Mouse (Mus musculus) CH12.LX (cell line): ENCODE measurements around the gene Btbd16. TPM values are rescaled to one million over a fixed set of nuclear protein-coding genes. Genes with fewer than 3 reads are reported as not detected.

ENCODE experiments used
- DNase-seq: peaks from one replicate; pipeline ENCODE4 v3.0.0-alpha.2; 2013; ENCODE audit errors: extremely low read depth
- H3K27ac ChIP-seq: 2 replicates; pipeline ENCODE4 v1.5.1; 2012; ENCODE audit warnings: low read depth, mild to moderate bottlenecking, control low read depth, moderate library complexity; ENCODE audit not compliant: insufficient read depth
- H3K27me3 ChIP-seq: replicated peaks from 2 replicates; pipeline ENCODE3; 2012; ENCODE audit warnings: inconsistent platforms
- H3K36me3 ChIP-seq, 2 experiments: replicated peaks in 1 of 2; 2 replicates each; pipeline versions ENCODE3 to v1.6.1; 2012; ENCODE audit warnings: inconsistent platforms in 1 of 2, low read length in 1 of 2, mild to moderate bottlenecking in 1 of 2, mixed read lengths in 1 of 2, moderate library complexity in 1 of 2; ENCODE audit not compliant: control insufficient read depth in 1 of 2, insufficient read depth in 1 of 2
- H3K4me1 ChIP-seq, 2 experiments: 2 replicates each; pipeline ENCODE4 v1.6.1; 2012; ENCODE audit warnings: inconsistent platforms in 1 of 2, moderate library complexity in 1 of 2; ENCODE audit not compliant: insufficient read depth in 2 of 2, control insufficient read depth in 1 of 2
- H3K4me2 ChIP-seq: 2 replicates; pipeline ENCODE4 v1.6.1; 2012; ENCODE audit warnings: low read depth, mild to moderate bottlenecking, control low read depth; ENCODE audit not compliant: poor library complexity, insufficient read depth, severe bottlenecking
- H3K4me3 ChIP-seq, 3 experiments: fragments of 150-350 bp in 1 of 3; sonication (generic) in 1 of 3; replicated peaks in 1 of 3; 2 replicates each; pipeline versions ENCODE3 to v1.5.1; 2011 to 2012; ENCODE audit warnings: low read depth in 2 of 3, low read length in 2 of 3, mild to moderate bottlenecking in 2 of 3, moderate library complexity in 2 of 3, control low read depth in 1 of 3, improper control_type of control experiment in 1 of 3, inconsistent platforms in 1 of 3, mixed read lengths in 1 of 3; ENCODE audit not compliant: poor library complexity in 1 of 3
- H3K79me2 ChIP-seq: replicated peaks from 2 replicates; pipeline ENCODE4 v1.6.1; 2012; ENCODE audit warnings: mild to moderate bottlenecking, moderate library complexity; ENCODE audit not compliant: control insufficient read depth, poor library complexity, insufficient read depth, severe bottlenecking; ENCODE audit errors: extremely low read depth
- H3K9ac ChIP-seq: 2 replicates; pipeline ENCODE4 v1.6.1; 2012; ENCODE audit warnings: low read depth, mild to moderate bottlenecking, control low read depth, moderate library complexity; ENCODE audit not compliant: insufficient read depth
- H3K9me3 ChIP-seq: replicated peaks from 2 replicates; pipeline ENCODE3; 2012; ENCODE audit warnings: low read length, inconsistent platforms, mixed read lengths
- BHLHE40 ChIP-seq: IDR thresholded peaks from 2 replicates; pipeline ENCODE4 v1.6.1; 2011; ENCODE audit warnings: mild to moderate bottlenecking, low read depth, low read length, improper control_type of control experiment
- CTCF ChIP-seq, 2 experiments: IDR thresholded peaks in 1 of 2; conservative IDR thresholded peaks in 1 of 2; 2 replicates each; pipeline ENCODE4 v1.5.1; 2011 to 2012; ENCODE audit warnings: low read depth in 2 of 2, low read length in 2 of 2, improper control_type of control experiment in 1 of 2, inconsistent platforms in 1 of 2, mild to moderate bottlenecking in 1 of 2, moderate library complexity in 1 of 2
- ETS1 ChIP-seq: conservative IDR thresholded peaks from 2 replicates; pipeline ENCODE4 v1.6.1; 2012; ENCODE audit warnings: low read depth, mild to moderate bottlenecking, inconsistent platforms, low read length, improper control_type of control experiment, moderate library complexity
- GABPA ChIP-seq: IDR thresholded peaks from 2 replicates; pipeline ENCODE4 v1.6.1; 2012; ENCODE audit warnings: low read depth, low read length, improper control_type of control experiment, inconsistent platforms; ENCODE audit not compliant: insufficient replicate concordance
- HCFC1 ChIP-seq: IDR thresholded peaks from 2 replicates; pipeline ENCODE4 v1.6.1; 2012; ENCODE audit warnings: low read depth, mild to moderate bottlenecking, inconsistent platforms, low read length, improper control_type of control experiment
- JUN ChIP-seq: IDR thresholded peaks from 2 replicates; pipeline ENCODE4 v1.6.1; 2011; ENCODE audit warnings: low read depth, mild to moderate bottlenecking, low read length, improper control_type of control experiment, moderate library complexity; ENCODE audit not compliant: insufficient read depth
- JUND ChIP-seq: conservative IDR thresholded peaks from 2 replicates; pipeline ENCODE4 v1.6.1; 2011; ENCODE audit warnings: low read depth, low read length, improper control_type of control experiment
- NELFE ChIP-seq: IDR thresholded peaks from 2 replicates; pipeline ENCODE4 v1.6.1; 2011; ENCODE audit warnings: low read depth, low read length, improper control_type of control experiment
- PAX5 ChIP-seq: IDR thresholded peaks from 2 replicates; pipeline ENCODE4 v1.6.1; 2012; ENCODE audit warnings: low read length, inconsistent platforms, mixed read lengths
- RAD21 ChIP-seq: IDR thresholded peaks from 2 replicates; pipeline ENCODE4 v1.6.1; 2011; ENCODE audit warnings: low read depth, mild to moderate bottlenecking, low read length, improper control_type of control experiment, moderate library complexity
- RCOR1 ChIP-seq: conservative IDR thresholded peaks from 2 replicates; pipeline ENCODE4 v1.6.1; 2012; ENCODE audit warnings: low read depth, mild to moderate bottlenecking, inconsistent platforms, low read length, improper control_type of control experiment
- SIN3A ChIP-seq: IDR thresholded peaks from 2 replicates; pipeline ENCODE4 v1.6.1; 2012; ENCODE audit warnings: low read length, improper control_type of control experiment, inconsistent platforms
- SMC3 ChIP-seq: IDR thresholded peaks from 2 replicates; pipeline ENCODE4 v1.6.1; 2011; ENCODE audit warnings: low read depth, low read length, improper control_type of control experiment
- UBTF ChIP-seq: IDR thresholded peaks from 2 replicates; pipeline ENCODE4 v1.6.1; 2012; ENCODE audit warnings: low read depth, mild to moderate bottlenecking, inconsistent platforms, low read length, improper control_type of control experiment, moderate library complexity
- ZC3H11A ChIP-seq: IDR thresholded peaks from 2 replicates; pipeline ENCODE4 v1.6.1; 2012; ENCODE audit warnings: low read depth, mild to moderate bottlenecking, inconsistent platforms, low read length, improper control_type of control experiment
- ZKSCAN1 ChIP-seq: IDR thresholded peaks from 2 replicates; pipeline ENCODE4 v1.6.1; 2012; ENCODE audit warnings: low read depth, inconsistent platforms, low read length, improper control_type of control experiment, borderline replicate concordance
- ZMIZ1 ChIP-seq: IDR thresholded peaks from 2 replicates; pipeline ENCODE4 v1.6.1; 2012; ENCODE audit warnings: low read depth, mild to moderate bottlenecking, inconsistent platforms, low read length, improper control_type of control experiment
- ZNF384 ChIP-seq: IDR thresholded peaks from 2 replicates; pipeline ENCODE4 v1.6.1; 2012; ENCODE audit warnings: low read depth, low read length, improper control_type of control experiment, inconsistent platforms
- dilution Hi-C: fragments of 300-500 bp; cut with MboI; formaldehyde crosslinking; loops from 2 replicates; pipeline ENCODE4 v1.14.3; 2020; ENCODE audit warnings: low sequenced_read_pairs; ENCODE audit not compliant: extremely low pct_unique_long_range_greater_than_20kb, extremely low pct_ligation_motif_present
- in situ Hi-C: fragments of 300-500 bp; cut with MboI; formaldehyde crosslinking; loops from 3 replicates; pipeline ENCODE4 v1.14.3; 2019; ENCODE audit warnings: low sequenced_read_pairs, low pct_ligation_motif_present, low pct_unique_long_range_greater_than_20kb, mixed read lengths
- polyA plus RNA-seq: library from polyadenylated mRNA; unstranded; fragments of >175 nt; gene quantifications from 2 replicates; pipeline ENCODE4 v1.2.1, GENCODE M21; 2012; ENCODE audit warnings: low read depth; ENCODE audit not compliant: insufficient read length
- total RNA-seq, 2 experiments: library from RNA; depleted of rRNA; stranded (reverse); fragments of 300-350 nt in 1 of 2; fragments of >200 nt in 1 of 2; gene quantifications; 2 replicates each; pipeline ENCODE4 v1.2.3; 2012 to 2014

Btbd16 gene
- total and polyA plus RNA-seq, 3 experiments: not detected

DNA sequence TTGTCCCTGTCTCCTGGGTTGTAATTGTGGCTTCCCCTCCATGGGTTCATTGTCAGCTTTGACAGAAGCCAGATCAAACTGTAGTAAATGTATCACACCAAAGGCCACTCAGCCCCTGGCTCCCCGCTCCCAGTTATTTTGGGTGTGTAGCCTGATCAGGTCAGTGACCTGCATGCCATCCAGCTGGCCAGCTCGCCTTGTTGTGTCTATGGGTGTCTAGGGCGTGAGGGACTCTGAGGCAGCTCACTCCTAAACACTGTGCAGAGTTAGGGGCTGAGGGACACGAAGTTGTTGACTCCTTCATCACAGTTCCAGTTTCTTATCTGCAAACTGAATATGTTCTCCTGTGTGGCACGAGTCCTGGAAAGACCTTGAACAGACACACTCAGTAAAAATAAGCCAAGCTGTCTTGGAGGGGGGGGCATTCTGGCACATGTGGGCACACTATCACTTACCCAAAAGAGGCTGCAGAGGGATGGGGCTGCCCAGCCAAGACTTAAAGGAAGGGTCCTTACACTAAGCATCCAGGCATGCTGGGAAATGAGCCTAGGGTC is 7.1 kb downstream of the Btbd16 start:
- Histone ChIP-seq H3K79me2 (no peaks in the 10 kb centered on the region), H3K4me3 (no peak overlapping the region), H3K9ac (no peak overlapping the region), H3K4me1 (no peaks in the 10 kb centered on the region), H3K36me3 (no peaks in the 10 kb centered on the region), H3K4me2 (no peak overlapping the region), H3K27ac (no peak overlapping the region), H3K9me3 (no peaks in the 10 kb centered on the region), H3K27me3 (peaks cover 92% of the 10 kb centered on the region)
- in situ Hi-C loops (no loop called here), dilution Hi-C loops (no loop called here)
- DNase-seq: no peak
- TF ChIP-seq GABPA: no peak
- no peak for TF ChIP-seq RAD21
- TF ChIP-seq ZMIZ1: no peak
- TF ChIP-seq ZNF384: no peak
- TF ChIP-seq BHLHE40: no peak
- TF ChIP-seq ZC3H11A: no peak
- TF ChIP-seq RCOR1: no peak
- no peak for TF ChIP-seq SIN3A
- TF ChIP-seq ZKSCAN1: no peak
- TF ChIP-seq JUND: no peak

DNA sequence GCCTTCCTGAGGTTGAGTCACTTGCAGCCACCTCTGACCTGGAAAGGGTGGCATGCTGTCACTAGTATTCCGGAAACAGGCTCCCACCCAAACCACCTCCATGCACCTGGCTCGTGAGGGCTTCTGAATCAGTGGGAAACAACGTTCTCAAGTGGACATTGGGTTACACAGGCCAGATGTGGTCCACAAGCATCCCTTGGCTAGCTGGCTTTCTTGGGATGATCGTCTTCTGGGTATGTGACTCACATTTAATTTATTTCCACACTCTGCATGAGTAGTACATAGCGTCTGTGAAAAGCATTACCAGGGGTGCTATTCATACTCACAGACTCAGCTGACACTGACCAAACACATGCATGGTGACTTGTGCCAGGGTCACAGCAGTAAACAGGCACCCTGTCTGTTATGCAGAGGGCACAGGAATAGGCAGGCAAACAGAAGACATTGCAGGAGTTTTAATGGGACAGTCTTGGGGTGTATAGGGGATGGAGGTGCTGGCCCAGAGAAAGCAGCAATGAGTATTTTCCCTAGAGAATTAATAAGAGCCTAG is 8.7 kb downstream of the Btbd16 start:
- TF ChIP-seq SMC3: no peak
- no peak for TF ChIP-seq CTCF (conservative IDR thresholded peaks at IDR 0.05 in 1 of 2, IDR thresholded peaks at IDR 0.05 in 1 of 2; ENCODE audit: low read depth in 2 of 2, low read length in 2 of 2)
- TF ChIP-seq NELFE: no peak
- TF ChIP-seq ETS1: no peak
- TF ChIP-seq PAX5: no peak
- TF ChIP-seq ZC3H11A: no peak
- no peak for TF ChIP-seq HCFC1
- TF ChIP-seq GABPA: no peak
- TF ChIP-seq JUN: no peak
- TF ChIP-seq UBTF: no peak
- TF ChIP-seq ZKSCAN1: no peak
- no peak for TF ChIP-seq SIN3A
- TF ChIP-seq, all 38 proteins: peak for 0
- H3K4me1 ChIP-seq: no peaks in the 10 kb centered on the region
- in situ Hi-C loops: no loop called here

More for the DNA sequence above, 8.7 kb downstream of the Btbd16 start:
- H3K27me3 ChIP-seq: peaks cover 98% of the 10 kb centered on the region
- no peak overlapping the region for H3K4me3 ChIP-seq
- H3K27ac ChIP-seq: no peak overlapping the region
- H3K36me3 ChIP-seq: no peaks in the 10 kb centered on the region
- H3K79me2 ChIP-seq: no peaks in the 10 kb centered on the region
- no peak for DNase-seq
- H3K4me2 ChIP-seq: no peak overlapping the region
- H3K9ac ChIP-seq: no peak overlapping the region
- dilution Hi-C loops: no loop called here
- H3K9me3 ChIP-seq: no peaks in the 10 kb centered on the region
